Mouse (Mus musculus) frontal cortex, postnatal 14 days (tissue): ENCODE data around the gene Gm3594.
"Not testable (repeated sequence)": the region's sequence is repeated elsewhere in the genome, so short reads cannot be mapped to it uniquely, and the experiment has no call there.

Source experiments
- DNase-seq, 2 experiments: peaks; one replicate each; pipeline ENCODE4 v3.0.0; 2022; ENCODE audit warnings: low spot score in 2 of 2

Gm3594 gene

GRCm38 (mm10) chr14:6444511-6444910, at the start of gene Gm3594:
TSS of gene Gm3594 (minus strand) at chr14:6444611.
- not testable (repeated sequence) for DNase-seq

DNA sequence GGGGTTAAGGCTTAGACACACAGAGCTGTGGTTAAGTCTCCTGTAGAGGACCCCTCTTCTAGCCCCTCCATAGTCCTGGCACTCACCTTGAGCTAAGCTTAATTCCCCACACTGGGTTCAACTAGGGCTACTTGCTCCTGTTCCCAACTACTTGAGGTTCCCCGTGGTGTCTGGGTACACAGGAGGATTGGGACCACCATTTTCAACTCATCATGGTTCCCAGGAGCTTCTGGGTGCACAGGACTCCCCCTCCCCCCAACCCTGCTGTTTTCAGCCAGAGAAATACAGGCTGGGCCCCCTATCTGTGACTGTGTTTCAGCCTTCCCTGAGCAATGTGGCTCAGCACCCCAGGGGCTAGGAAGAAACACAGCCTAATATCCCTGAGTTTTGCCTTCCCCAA, 41.9 kb upstream of the Gm3594 start:
- not testable (repeated sequence) for DNase-seq

- not testable (repeated sequence) for DNase-seq
Observed at GRCm38 (mm10) chr14:6485541-6485940, 41.1 kb upstream of the Gm3594 start.

DNA sequence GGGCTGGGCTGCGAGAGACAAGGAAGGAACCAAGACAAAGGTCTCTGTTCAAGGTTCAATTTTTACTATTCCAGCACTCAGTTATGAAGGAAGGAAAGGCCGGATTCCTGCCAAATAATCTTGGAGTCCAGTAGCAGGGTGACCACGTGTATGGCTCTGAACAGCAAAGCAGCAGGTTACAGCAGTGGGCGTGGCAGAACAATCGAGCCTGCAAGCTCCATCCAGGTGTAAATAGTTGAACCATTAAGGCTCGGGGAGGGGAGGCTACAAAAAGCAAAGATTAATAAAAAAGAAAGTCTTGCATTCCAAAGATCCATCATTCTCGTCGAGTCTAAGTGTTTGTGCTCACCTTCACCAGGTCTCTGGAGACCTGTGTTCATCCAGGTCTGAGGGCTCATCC, 37.7 kb upstream of the Gm3594 start:
- not testable (repeated sequence) for DNase-seq

GRCm38 (mm10) chr14:6471856-6472255, 27.4 kb upstream of the Gm3594 start:
- DNase-seq: not testable (repeated sequence)

- not testable (repeated sequence) for DNase-seq
Observed at GRCm38 (mm10) chr14:6440774-6441173, 3.6 kb downstream of the Gm3594 start.

DNA sequence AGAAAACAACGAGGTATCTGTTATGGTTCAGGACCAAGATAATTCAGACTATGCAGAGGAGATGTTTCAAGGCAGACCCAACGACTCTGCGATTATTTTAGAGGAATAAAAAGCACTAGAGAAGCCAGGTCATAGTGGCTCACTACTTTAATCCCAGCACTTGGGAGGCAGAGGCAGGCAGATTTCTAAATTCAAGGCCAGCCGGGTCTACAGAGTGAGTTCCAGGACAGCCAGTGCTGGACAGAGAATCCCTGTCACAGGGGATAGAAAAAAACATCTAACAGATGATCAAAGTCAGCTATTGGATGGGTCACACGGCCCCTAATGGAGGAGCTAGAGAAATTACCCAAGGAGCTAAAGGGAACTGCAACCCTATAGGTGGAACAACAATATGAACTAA, 4.2 kb downstream of the Gm3594 start:
- DNase-seq: not testable (repeated sequence)

DNA sequence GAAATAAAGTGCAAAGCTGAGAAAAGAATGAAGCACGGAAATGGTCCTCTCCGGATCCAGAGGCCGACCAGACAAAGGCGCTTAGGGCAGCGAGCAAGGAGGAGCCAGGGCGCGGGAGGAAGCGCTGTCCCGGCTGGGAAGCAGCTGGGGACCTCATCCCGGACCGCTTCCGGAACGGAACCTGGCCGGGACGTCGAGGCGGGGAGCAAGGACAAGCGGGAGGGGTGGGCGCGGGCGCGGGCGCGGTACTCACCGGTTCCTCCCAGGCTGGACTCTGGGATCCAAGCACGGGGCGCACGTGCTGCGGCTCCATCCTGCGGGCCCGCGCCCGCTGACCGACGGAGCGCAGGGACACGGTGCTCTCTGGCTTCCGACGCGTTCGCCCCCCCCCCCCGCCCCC, 17.6 kb downstream of the Gm3594 start:
- DNase-seq: not testable (repeated sequence)

DNA sequence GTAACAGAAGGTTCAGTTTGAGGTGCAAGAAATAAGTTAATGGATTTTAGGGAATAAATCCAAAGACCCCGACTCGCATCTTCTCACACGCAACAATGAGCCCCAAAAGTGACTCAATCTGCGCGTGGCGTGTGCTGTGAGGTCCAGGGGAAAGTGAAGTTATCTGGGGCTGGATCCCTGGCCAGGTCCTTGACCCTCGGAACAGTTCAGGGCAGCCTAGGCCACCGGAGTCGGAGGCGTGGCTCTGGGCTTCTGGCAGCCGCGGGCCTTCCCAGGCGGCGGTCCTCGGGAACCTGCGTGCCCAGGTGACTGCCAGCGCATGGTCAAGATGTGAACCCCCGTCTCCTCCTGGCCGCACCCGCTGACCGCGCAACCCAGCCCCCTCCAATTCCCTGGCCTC, 18.1 kb downstream of the Gm3594 start:
- DNase-seq: not testable (repeated sequence)

- DNase-seq: not testable (repeated sequence)
Observed at GRCm38 (mm10) chr14:6412382-6412781, 32.0 kb downstream of the Gm3594 start, which contains the start of gene Gm3591. TSS of gene Gm3591 (minus strand) at chr14:6412482.

- DNase-seq: not testable (repeated sequence)
Observed at GRCm38 (mm10) chr14:6390219-6390618, 54.2 kb downstream of the Gm3594 start, which contains the start of gene Gm16440. TSS of gene Gm16440 (minus strand) at chr14:6390319.
